Mouse (Mus musculus): ENCODE data around the gene Chrna10.
A peak's percentile ranks its signal among the peaks of the same experiment; 100 is the strongest.

Gene Chrna10

GRCm38 (mm10) chr7:102081784-102082183 is 34.8 kb downstream of the Chrna10 start:
- no peak for DNase-seq (ENCODE audit: low read depth, low spot score)

GRCm38 (mm10) chr7:102080311-102080710 is 36.3 kb downstream of the Chrna10 start:
- DNase-seq (ENCODE audit: low read depth, low spot score): no peak

DNA sequence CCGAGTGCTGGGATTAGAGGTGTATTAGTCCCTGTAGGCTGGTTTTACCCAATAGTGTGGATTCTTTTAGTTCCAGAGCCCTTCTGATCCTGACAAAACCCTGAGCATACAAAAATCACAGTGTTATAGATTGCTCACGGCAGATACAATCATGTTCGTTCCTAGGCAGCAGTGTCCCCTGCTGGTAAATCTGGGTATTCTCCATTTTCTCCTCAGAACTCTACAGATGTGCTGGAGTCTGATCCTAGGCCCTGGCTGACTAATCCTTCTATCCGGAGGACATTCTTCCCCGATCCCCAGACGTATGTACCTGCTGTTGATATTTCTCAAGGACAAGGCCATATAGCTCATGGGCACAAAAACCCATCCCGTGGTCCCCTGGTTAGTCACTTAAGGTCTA is 38.1 kb downstream of the Chrna10 start:
- DNase-seq (ENCODE audit: low read depth, low spot score): no peak

DNA sequence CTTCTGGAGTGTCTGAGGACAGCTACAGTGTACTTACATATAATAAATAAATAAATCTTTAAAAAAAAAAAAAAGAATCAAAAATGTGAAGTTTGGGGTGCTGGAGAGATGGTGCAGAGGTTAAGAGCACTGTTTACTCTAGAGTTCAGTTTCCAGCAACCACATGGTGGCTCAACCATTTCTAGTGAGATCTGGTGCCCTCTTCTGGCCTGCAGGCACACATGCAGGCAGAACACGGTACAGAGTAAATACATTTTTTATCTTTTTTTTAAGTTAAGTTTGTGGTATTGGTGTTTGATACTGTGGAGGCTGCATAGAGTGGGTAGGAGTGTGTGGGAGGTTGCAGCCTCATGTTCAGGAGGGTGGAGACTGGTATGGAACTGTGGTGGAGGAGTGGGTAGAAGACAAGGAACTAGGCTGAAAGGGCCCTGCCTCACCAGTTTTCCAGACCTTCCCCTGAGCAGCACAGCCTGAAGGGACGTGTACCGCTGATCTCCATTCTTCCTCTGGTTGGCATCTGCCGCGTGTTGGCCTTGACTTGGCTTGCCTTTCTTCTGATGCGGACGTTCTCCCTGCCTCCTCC is 39.8 kb downstream of the Chrna10 start:
- DNase-seq (ENCODE audit: low read depth, low spot score): no peak

- no peak for DNase-seq (ENCODE audit: low read depth, low spot score)
Measured at GRCm38 (mm10) chr7:102066363-102066762, 50.3 kb downstream of the Chrna10 start.

DNA sequence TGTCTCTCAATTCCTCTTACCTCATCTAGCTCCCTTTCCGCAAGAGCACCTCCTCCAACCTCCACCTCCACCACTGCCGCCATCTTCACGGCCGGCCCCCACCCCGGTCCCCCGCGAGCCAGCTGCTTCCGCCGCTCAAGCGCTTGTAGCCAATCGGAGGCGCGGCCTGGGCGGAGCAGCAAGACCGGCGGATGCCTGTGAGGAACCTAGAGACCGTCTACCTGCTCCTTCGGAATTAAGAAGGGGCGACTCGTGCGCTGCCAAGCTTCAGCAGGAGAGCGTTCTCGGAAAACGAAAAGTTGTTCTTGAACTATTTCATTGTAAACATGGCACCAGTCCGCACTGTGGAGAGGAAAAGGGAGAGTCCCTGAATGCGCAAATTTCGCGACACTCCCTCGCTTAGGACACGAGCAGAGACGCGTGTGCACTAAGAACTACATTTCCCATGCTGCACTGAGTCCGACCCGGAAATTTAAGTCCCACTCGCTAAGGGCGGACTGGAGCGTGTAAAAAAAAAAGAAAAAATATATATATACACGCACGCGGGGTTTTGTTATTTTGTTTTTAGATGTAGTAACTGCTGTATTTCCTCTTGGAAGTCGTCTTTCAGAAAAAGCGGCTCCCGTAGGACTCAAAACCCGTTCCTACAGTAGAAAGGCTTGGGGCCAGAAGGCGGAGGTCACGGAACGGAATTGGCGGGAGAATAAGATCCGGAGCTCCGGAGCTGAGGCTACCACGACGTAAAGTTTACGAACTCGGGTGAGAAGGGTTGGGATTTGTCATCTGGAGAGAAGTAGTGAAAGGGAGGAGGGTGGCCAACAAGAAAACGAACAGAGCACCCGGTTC is 51.4 kb downstream of the Chrna10 start, which contains the start of the genes Rnf121, Xndc1 and Xntrpc:
Gene Rnf121 (minus strand): TSS at position 424 of the 846 bp plus-strand sequence.
Gene Xndc1 (plus strand): TSS at position 466 of the 846 bp plus-strand sequence.
Gene Xntrpc (plus strand): TSS at position 668 of the 846 bp plus-strand sequence.
- peak; percentile 84 for DNase-seq (ENCODE audit: low read depth, low spot score)

DNA sequence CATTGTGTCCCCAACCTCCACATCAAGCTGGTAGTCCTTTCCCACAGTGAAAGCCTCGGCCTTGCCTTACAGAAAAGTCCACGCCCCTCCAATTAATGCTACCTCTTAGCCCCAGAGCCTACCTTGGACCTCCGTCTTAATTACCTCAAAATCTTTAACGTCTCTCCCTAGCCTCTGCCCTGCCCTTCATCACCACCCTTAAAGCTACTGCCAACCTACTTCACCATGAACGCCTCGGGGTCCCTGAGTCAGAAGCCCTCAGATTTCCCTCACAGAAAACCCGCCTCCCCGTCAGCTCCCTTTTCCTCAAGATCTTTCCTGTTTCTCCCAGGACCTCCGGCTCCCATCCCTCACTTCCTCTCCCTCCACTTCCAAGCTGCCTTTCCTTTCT is 52.0 kb downstream of the Chrna10 start:
- DNase-seq (ENCODE audit: low read depth, low spot score): no peak

DNA sequence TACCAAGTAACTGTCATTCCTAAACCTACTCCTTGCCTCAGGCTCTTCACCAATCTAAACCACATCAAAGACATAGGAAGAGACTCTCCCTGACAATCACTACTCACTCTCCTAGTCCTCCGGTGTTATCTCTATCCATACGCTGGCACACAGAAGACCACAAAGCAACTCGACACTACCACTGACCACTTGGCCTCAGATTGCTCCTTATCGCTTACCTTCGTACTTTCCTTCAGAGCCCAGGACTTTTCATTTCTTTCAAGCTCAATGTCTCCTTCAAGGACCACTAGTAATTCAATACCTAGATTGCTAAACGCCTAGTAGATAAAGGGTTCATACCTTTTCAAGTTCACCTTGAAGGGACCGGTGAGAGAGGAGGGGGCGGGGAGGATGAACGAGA is 52.7 kb downstream of the Chrna10 start:
- DNase-seq (ENCODE audit: low read depth, low spot score): no peak

GRCm38 (mm10) chr7:102062203-102062602 is 54.4 kb downstream of the Chrna10 start:
- DNase-seq (ENCODE audit: low read depth, low spot score): no peak

- DNase-seq (ENCODE audit: low read depth, low spot score): no peak
Measured at GRCm38 (mm10) chr7:102061353-102061752, 55.3 kb downstream of the Chrna10 start.

Measured in retina, postnatal 7 days (tissue).